Mouse (Mus musculus) cerebral cortex, adult 2 months (tissue): ENCODE results near the gene Ushbp1.

Source experiments
- WGBS: fragments of 180-500 bp; shearing (Covaris S2); methylation state at CpG from one replicate; pipeline ENCODE4 v1.1.7; 2018; 5-methylcytosine and 5-hydroxymethylcytosine counted together

Ushbp1 gene

GRCm38 (mm10) chr8:71395629-71396028 is at the start of gene Ushbp1:
Ushbp1 (minus strand) TSS chr8:71395802.
- 78% methylated on average over 9 of the region's 9 CpGs for WGBS

GRCm38 (mm10) chr8:71445096-71445495 is 49.5 kb upstream of the Ushbp1 start:
- WGBS = 81% methylated on average over 7 of the region's 7 CpGs

GRCm38 (mm10) chr8:71441404-71441803 is 45.8 kb upstream of the Ushbp1 start:
- WGBS = under 1% methylated on average over 7 of the region's 7 CpGs

- 47% methylated on average over 3 of the region's 3 CpGs for WGBS
Observed at GRCm38 (mm10) chr8:71437041-71437440, 41.4 kb upstream of the Ushbp1 start.

- 88% methylated on average over 1 of the region's 1 CpGs for WGBS
Observed at GRCm38 (mm10) chr8:71432935-71433334, 37.3 kb upstream of the Ushbp1 start.

GRCm38 (mm10) chr8:71411535-71412273 is 16.1 kb upstream of the Ushbp1 start:
- 48% methylated on average over 11 of the region's 11 CpGs for WGBS

GRCm38 (mm10) chr8:71408231-71408630 is 12.6 kb upstream of the Ushbp1 start:
- whole genome bisulfite sequencing = 92% methylated on average over 4 of the region's 4 CpGs

- WGBS = 96% methylated on average over 14 of the region's 14 CpGs
Observed at GRCm38 (mm10) chr8:71407441-71407840, 11.8 kb upstream of the Ushbp1 start.

GRCm38 (mm10) chr8:71406099-71407015 is 10.8 kb upstream of the Ushbp1 start:
- under 1% methylated on average over 55 of the region's 55 CpGs for WGBS

- 13% methylated on average over 33 of the region's 33 CpGs for WGBS
Observed at GRCm38 (mm10) chr8:71405401-71406098, 9.9 kb upstream of the Ushbp1 start, which contains the start of gene Ankle1. Ankle1 (plus strand) TSS chr8:71406010.

- 50% methylated on average over 9 of the region's 9 CpGs for WGBS
Observed at GRCm38 (mm10) chr8:71404951-71405351, 9.3 kb upstream of the Ushbp1 start.

- WGBS = 88% methylated on average over 8 of the region's 8 CpGs
Observed at GRCm38 (mm10) chr8:71404011-71404410, 8.4 kb upstream of the Ushbp1 start.

- WGBS = 91% methylated on average over 6 of the region's 6 CpGs
Observed at GRCm38 (mm10) chr8:71403107-71403885, 7.7 kb upstream of the Ushbp1 start.

- 88% methylated on average over 9 of the region's 9 CpGs for WGBS
Observed at GRCm38 (mm10) chr8:71402446-71402964, 6.9 kb upstream of the Ushbp1 start.

GRCm38 (mm10) chr8:71400826-71401225 is 5.2 kb upstream of the Ushbp1 start:
- 84% methylated on average over 2 of the region's 2 CpGs for WGBS

GRCm38 (mm10) chr8:71397701-71398100 is 2.1 kb upstream of the Ushbp1 start:
- 86% methylated on average over 12 of the region's 12 CpGs for WGBS

GRCm38 (mm10) chr8:71396639-71397305 is 1.2 kb upstream of the Ushbp1 start, which contains the start of gene Babam1:
Babam1 (plus strand) TSS chr8:71396861.
- WGBS = 1% methylated on average over 34 of the region's 34 CpGs

- WGBS = 86% methylated on average over 10 of the region's 10 CpGs
Observed at GRCm38 (mm10) chr8:71395071-71395470, 531 bp downstream of the Ushbp1 start.

GRCm38 (mm10) chr8:71394481-71394880 is 1.1 kb downstream of the Ushbp1 start:
- 78% methylated on average over 7 of the region's 7 CpGs for WGBS

- WGBS = 22% methylated on average over 3 of the region's 3 CpGs
Observed at GRCm38 (mm10) chr8:71392871-71393270, 2.7 kb downstream of the Ushbp1 start.
